Mouse (Mus musculus) heart, embryonic 11.5 days (tissue): ENCODE data around the gene AC129217.1. TPM values are rescaled to one million over a fixed set of nuclear protein-coding genes. Genes with fewer than 3 reads are reported as not detected.
A peak's percentile ranks its signal among the peaks of the same experiment; 100 is the strongest.

Source experiments
- ATAC-seq: fragments of 200-750 bp; cut with Nextera tagmentation; replicated peaks from 2 replicates; pipeline ENCODE4 v1.8.0; 2017; ENCODE audit warnings: moderate library complexity; ENCODE audit not compliant: insufficient number of reproducible peaks, low FRiP score, low TSS enrichment
- H3K27ac ChIP-seq: fragments of 300-500 bp; sonication (generic); 2 replicates; pipeline ENCODE4 v1.5.1; 2014; ENCODE audit warnings: mild to moderate bottlenecking, low read depth, low read length
- H3K27me3 ChIP-seq: fragments of 300-500 bp; sonication (generic); 2 replicates; pipeline ENCODE4 v1.6.1; 2014; ENCODE audit warnings: mild to moderate bottlenecking, low read length, mixed read lengths; ENCODE audit not compliant: control insufficient read depth, insufficient read depth
- H3K36me3 ChIP-seq: fragments of 300-500 bp; sonication (generic); 2 replicates; pipeline ENCODE4 v1.6.1; 2014; ENCODE audit warnings: mild to moderate bottlenecking, low read length, moderate library complexity, mixed read lengths; ENCODE audit not compliant: control insufficient read depth, insufficient read depth
- H3K4me1 ChIP-seq: fragments of 300-500 bp; sonication (generic); 2 replicates; pipeline ENCODE4 v1.6.1; 2014; ENCODE audit warnings: low read length; ENCODE audit not compliant: control insufficient read depth, insufficient read depth
- H3K4me2 ChIP-seq: fragments of 300-500 bp; sonication (generic); 2 replicates; pipeline ENCODE4 v1.6.1; 2014; ENCODE audit warnings: mild to moderate bottlenecking, moderate library complexity
- H3K4me3 ChIP-seq: fragments of 300-500 bp; sonication (generic); 2 replicates; pipeline ENCODE4 v1.5.1; 2014; ENCODE audit warnings: low read depth, low read length
- H3K9ac ChIP-seq: fragments of 300-500 bp; sonication (generic); 2 replicates; pipeline ENCODE4 v1.6.1; 2014; ENCODE audit warnings: mild to moderate bottlenecking, low read depth, low read length, moderate library complexity
- H3K9me3 ChIP-seq: fragments of 300-500 bp; sonication (generic); replicated peaks from 2 replicates; pipeline ENCODE4 v1.6.1; 2016; ENCODE audit warnings: low read length; ENCODE audit not compliant: control insufficient read depth
- WGBS: fragments of 180-500 bp; shearing (Covaris S2); extraction: QIAGEN DNeasy Blood & Tissue Kit; methylation state at CpG from one replicate; pipeline ENCODE4 v1.1.7; 2014; ENCODE audit not compliant: insufficient replicate concordance; 5-methylcytosine and 5-hydroxymethylcytosine counted together
- microRNA-seq: library from miRNA; unstranded; fragments of <30 nt; microRNA quantifications from one replicate; pipeline ENCODE4, GENCODE M21; 2016; ENCODE audit warnings: borderline number of aligned reads
- polyA plus RNA-seq: library from polyadenylated mRNA; unstranded; fragments of >200 nt; fragmentation: Nextera tagmentation; extraction: Ambion mirVana; gene quantifications from 2 replicates; pipeline ENCODE4 v1.2.1, GENCODE M21; 2014

AC129217.1 gene
- polyA plus RNA-seq, 1 experiment from 2014 or later: not detected

DNA sequence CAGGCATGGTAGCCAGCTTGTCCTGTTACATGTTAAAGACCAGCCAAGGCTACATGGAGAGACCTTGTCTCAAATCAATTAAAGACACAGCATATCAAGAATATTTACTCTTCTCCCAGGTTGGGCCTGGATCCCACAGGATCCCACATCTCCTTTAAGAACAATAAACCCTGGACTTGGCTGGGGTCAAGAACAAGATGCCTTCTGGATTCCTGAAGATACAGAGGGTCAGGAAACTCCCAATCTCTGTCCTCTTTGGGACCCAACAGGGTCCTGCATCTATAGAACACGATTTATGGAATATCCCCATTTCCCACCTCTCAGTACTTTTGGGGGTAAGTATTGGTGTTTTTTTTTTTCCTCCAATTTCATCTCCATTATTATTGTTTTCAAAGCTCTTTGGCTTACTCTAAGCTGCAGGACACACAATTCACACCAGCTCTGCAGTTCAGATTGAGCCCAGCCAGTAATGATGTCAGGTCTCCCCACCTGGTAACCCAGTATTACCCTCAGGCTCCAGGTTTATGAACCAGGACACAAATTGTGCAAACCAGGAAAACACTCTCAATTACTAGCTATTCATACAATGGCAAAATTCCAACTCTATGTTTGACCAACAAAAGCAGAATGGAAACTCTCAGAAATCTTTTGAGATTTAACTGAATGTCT lies 57.5 kb downstream of the AC129217.1 start:
- Histone ChIP-seq H3K27ac (peak overlapping the region; percentile 84; the same call in 1 of the 2 replicates), H3K4me3 (no peak overlapping the region), H3K4me1 (0 out of 2 replicates have a peak, but pooled peaks cover 6% of the 10 kb centered on the region), H3K27me3 (no peaks in the 10 kb centered on the region), H3K4me2 (peak overlapping the region; percentile 87; the same call in 1 of the 2 replicates), H3K9me3 (no peaks in the 10 kb centered on the region), H3K36me3 (0 out of 2 replicates have a peak, but pooled peaks cover 2% of the 10 kb centered on the region), H3K9ac (peak overlapping the region; percentile 88; the same call in 1 of the 2 replicates)
- WGBS: 64% methylated on average over 1 of the region's 1 CpGs
- ATAC-seq: no peak

DNA sequence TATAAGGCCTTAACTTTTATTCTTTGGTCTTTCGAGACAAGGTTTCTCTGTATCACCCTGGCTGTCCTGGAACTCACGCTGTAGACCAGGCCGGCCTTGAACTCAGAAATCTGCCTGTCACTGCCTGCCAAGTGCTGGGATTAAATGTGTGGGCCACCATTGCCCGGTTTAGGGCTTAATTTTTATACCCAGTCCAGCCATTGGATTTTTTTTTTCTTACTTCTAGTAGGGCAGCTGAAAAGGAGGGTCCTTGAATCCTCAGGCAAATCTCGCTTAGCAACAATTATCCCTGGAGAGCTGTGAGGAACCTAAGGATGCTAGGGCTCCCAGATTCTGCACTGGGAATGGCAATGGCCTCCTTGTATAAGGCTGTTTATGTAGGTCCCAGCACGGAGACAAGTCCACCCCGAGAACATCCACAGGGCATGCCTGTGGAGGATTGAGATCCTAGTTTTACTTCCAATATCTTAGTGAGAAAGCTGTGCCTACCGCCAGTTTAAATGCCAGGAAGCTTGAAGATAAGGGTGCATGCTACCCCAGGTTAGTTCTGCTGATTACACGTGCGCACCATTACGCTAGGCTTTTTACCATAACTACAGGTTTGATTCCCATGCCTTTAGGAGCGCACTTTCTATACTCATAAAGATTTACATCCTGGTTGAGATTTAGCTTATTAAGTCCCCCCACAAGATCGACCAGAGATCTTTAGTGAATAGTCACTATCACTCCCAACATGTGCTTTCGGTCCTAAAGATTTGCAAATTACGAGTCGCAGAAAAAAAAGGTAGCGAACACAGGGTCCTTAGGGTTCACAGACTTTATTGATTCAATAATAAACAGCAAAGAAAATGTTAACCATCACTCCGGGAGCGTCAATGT lies 58.3 kb downstream of the AC129217.1 start:
- 17% methylated on average over 19 of the region's 19 CpGs for WGBS
- no peak for ATAC-seq
- H3K27me3 ChIP-seq: no peaks in the 10 kb centered on the region

DNA sequence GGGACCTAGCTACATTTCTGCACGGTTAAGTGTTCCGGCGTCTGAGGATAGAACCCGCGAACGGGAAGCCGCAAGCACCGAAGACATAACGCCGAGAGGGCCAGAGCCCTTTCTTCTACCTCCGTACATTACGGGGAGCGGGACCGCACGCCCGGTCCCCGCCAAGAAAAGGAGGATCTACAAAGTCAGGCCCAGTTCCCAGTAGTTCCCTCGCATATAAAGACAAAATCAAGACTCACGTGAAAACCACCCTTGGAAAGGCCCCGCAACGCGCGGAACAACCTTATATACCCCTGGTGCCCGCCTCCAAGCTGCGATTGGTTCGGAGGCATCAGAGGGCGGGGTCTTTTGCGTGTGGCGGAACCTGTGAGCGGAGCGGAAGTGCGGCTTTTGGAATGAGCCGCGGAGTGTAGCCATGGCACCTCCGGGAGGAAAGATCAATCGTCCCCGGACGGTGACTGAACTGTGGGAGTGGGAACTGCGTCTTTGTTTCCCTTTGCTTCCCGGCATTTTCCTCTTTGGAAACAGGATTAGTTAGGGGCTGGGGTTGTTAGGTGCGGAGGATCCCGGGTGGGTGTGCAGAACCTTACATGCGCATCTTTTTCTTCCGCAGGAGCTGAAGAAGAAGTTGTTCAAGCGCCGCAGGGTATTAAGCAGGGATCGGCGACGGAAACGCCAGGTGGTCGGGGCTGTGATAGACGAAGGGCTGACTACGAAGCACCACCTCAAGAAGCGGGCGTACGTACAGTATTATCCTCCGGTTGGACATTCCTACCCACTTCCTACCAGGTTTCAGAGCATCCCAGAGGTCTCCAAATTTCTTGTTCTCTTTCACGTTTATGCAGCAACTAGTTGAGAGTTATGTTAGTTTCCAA lies 59.2 kb downstream of the AC129217.1 start, which contains the start of the genes 1810009A15Rik and Gm49416:
1810009A15Rik (plus strand) TSS at position 343 of the 875 bp plus-strand sequence.
Gm49416 (plus strand) TSS at position 416 of the 875 bp plus-strand sequence.
- peak; percentile 91 for ATAC-seq
- peak within 1 kb of the TSS; percentile 87 for H3K4me2 ChIP-seq
- under 1% methylated on average over 58 of the region's 58 CpGs for WGBS
- no peaks in the 10 kb centered on the region for H3K27me3 ChIP-seq
- 0 out of 2 replicates have a peak, but pooled peaks cover 2% of the 10 kb centered on the region for H3K36me3 ChIP-seq
- H3K4me1 ChIP-seq: 0 out of 2 replicates have a peak, but pooled peaks cover 6% of the 10 kb centered on the region
- H3K9me3 ChIP-seq: no peaks in the 10 kb centered on the region
- peak within 1 kb of the TSS; percentile 84 for H3K27ac ChIP-seq
- peak within 1 kb of the TSS; percentile 90 for H3K9ac ChIP-seq
- peak within 1 kb of the TSS; percentile 75 for H3K4me3 ChIP-seq

More for the DNA sequence above, 58.3 kb downstream of the AC129217.1 start:
- H3K27ac ChIP-seq: peak overlapping the region; percentile 84
- H3K4me2 ChIP-seq: peak overlapping the region; percentile 87
- no peaks in the 10 kb centered on the region for H3K9me3 ChIP-seq
- 0 out of 2 replicates have a peak, but pooled peaks cover 2% of the 10 kb centered on the region for H3K36me3 ChIP-seq
- H3K9ac ChIP-seq: peak overlapping the region; percentile 88
- 0 out of 2 replicates have a peak, but pooled peaks cover 6% of the 10 kb centered on the region for H3K4me1 ChIP-seq
- peak overlapping the region; percentile 75 for H3K4me3 ChIP-seq

Small RNAs within 50 kb of the gene (microRNA-seq; reads per million reads assigned to microRNA genes)
- gene Mir5136: 0.27 reads per million

Other genes starting within 250 kb of the AC129217.1 start
- gene Slc22a8, start 238.5 kb upstream of the AC129217.1 start, polyA plus RNA-seq: 0.07 TPM in 1 of 2 replicates, not detected in the other
- gene Slc22a6, start 211.7 kb upstream of the AC129217.1 start, polyA plus RNA-seq: not detected in 2 replicates
- gene Chrm1, start 166.0 kb upstream of the AC129217.1 start, polyA plus RNA-seq: 0.06 TPM in 1 of 2 replicates, not detected in the other
- 82.6 and 87.8 TPM in 2 replicates for gene Slc3a2, start 106.4 kb upstream of the AC129217.1 start, polyA plus RNA-seq
- gene Wdr74, start 93.9 kb upstream of the AC129217.1 start, polyA plus RNA-seq: 56.4 and 58.8 TPM in 2 replicates
- gene 1700092M07Rik, start 89.1 kb upstream of the AC129217.1 start, polyA plus RNA-seq: 0.99 and 2.2 TPM in 2 replicates
- 82.2 and 85.1 TPM in 2 replicates for gene Stx5a, start 88.4 kb upstream of the AC129217.1 start, polyA plus RNA-seq
- 126 and 138 TPM in 2 replicates for gene Nxf1, start 72.7 kb upstream of the AC129217.1 start, polyA plus RNA-seq
- gene Tmem223, start 58.8 kb upstream of the AC129217.1 start, polyA plus RNA-seq: 146 and 150 TPM in 2 replicates
- 63.9 and 69.9 TPM in 2 replicates for gene Tmem179b, start 55.3 kb upstream of the AC129217.1 start, polyA plus RNA-seq
- gene Taf6l, start 43.4 kb upstream of the AC129217.1 start, polyA plus RNA-seq: 12.8 and 14.3 TPM in 2 replicates
- 138 and 155 TPM in 2 replicates for gene Polr2g, start 31.2 kb upstream of the AC129217.1 start, polyA plus RNA-seq
- 3.9 and 5.2 TPM in 2 replicates for gene Zbtb3, start 27.2 kb upstream of the AC129217.1 start, polyA plus RNA-seq
- gene Ttc9c, start 10.4 kb upstream of the AC129217.1 start, polyA plus RNA-seq: 32.3 and 34.0 TPM in 2 replicates
- 4.6 and 6.1 TPM in 2 replicates for gene Hnrnpul2, start 9.8 kb upstream of the AC129217.1 start, polyA plus RNA-seq
- gene Bscl2, start 7.7 kb downstream of the AC129217.1 start, polyA plus RNA-seq: 37.9 and 41.7 TPM in 2 replicates
- gene Gng3, start 9.4 kb downstream of the AC129217.1 start, polyA plus RNA-seq: 3.5 and 4.2 TPM in 2 replicates
- 0.33 and 0.44 TPM in 2 replicates for gene Lrrn4cl, start 21.0 kb downstream of the AC129217.1 start, polyA plus RNA-seq
- 141 and 143 TPM in 2 replicates for gene Ubxn1, start 41.7 kb downstream of the AC129217.1 start, polyA plus RNA-seq
- gene Uqcc3, start 51.1 kb downstream of the AC129217.1 start, polyA plus RNA-seq: 53.5 and 59.0 TPM in 2 replicates
- gene Lbhd1, start 54.0 kb downstream of the AC129217.1 start, polyA plus RNA-seq: 60.1 and 72.4 TPM in 2 replicates
- not detected in 2 replicates for gene Gm49403, start 54.2 kb downstream of the AC129217.1 start, polyA plus RNA-seq
- gene 1810009A15Rik, start 59.1 kb downstream of the AC129217.1 start, polyA plus RNA-seq: 77.5 and 86.8 TPM in 2 replicates
- gene Gm49416, start 59.2 kb downstream of the AC129217.1 start, polyA plus RNA-seq: not detected in 2 replicates
- gene Ints5, start 63.2 kb downstream of the AC129217.1 start, polyA plus RNA-seq: 19.2 and 24.6 TPM in 2 replicates
- 66.6 and 81.4 TPM in 2 replicates for gene Ganab, start 68.3 kb downstream of the AC129217.1 start, polyA plus RNA-seq
- 33.2 and 35.9 TPM in 2 replicates for gene B3gat3, start 90.6 kb downstream of the AC129217.1 start, polyA plus RNA-seq
- 1.2 and 1.7 TPM in 2 replicates for gene Rom1, start 99.6 kb downstream of the AC129217.1 start, polyA plus RNA-seq
- gene Eml3, start 99.8 kb downstream of the AC129217.1 start, polyA plus RNA-seq: 8.1 and 8.5 TPM in 2 replicates
- gene Mta2, start 112.1 kb downstream of the AC129217.1 start, polyA plus RNA-seq: 30.0 and 39.9 TPM in 2 replicates
- 17.1 and 19.8 TPM in 2 replicates for gene Tut1, start 124.1 kb downstream of the AC129217.1 start, polyA plus RNA-seq
- gene Eef1g, start 137.3 kb downstream of the AC129217.1 start, polyA plus RNA-seq: 344 TPM in 2 replicates
- 15.1 and 17.4 TPM in 2 replicates for gene Ahnak, start 159.5 kb downstream of the AC129217.1 start, polyA plus RNA-seq